Mouse (Mus musculus): ENCODE measurements around the gene Ceacam9. TPM values are rescaled to one million over a fixed set of nuclear protein-coding genes. Genes with fewer than 3 reads are reported as not detected.
"Not testable (repeated sequence)": the region's sequence is repeated elsewhere in the genome, so short reads cannot be mapped to it uniquely, and the experiment has no call there.

Ceacam9 gene
- polyA plus RNA-seq, 1 experiment: not detected

- peak in 1 of 2 experiments; percentile 34 for DNase-seq (ENCODE audit: low read depth in 1 of 2, low spot score in 2 of 2)
- H3K27ac ChIP-seq (ENCODE audit: insufficient read depth, low read length): no peak overlapping the region
- WGBS: 26% methylated on average over 2 of the region's 2 CpGs
These were observed 22.7 kb upstream of the Ceacam9 start for GRCm38 (mm10) chr7:16699042-16699441.

GRCm38 (mm10) chr7:16700583-16700982 is 21.1 kb upstream of the Ceacam9 start:
- H3K4me3 ChIP-seq (ENCODE audit: extremely low read depth, insufficient read depth, insufficient read length): no peak overlapping the region
- H3K4me1 ChIP-seq (ENCODE audit: control insufficient read depth, insufficient read depth, insufficient read length): no peaks in the 10 kb centered on the region
- 68% methylated on average over 5 of the region's 5 CpGs for WGBS
- no peaks in the 10 kb centered on the region for H3K27me3 ChIP-seq (ENCODE audit: control insufficient read depth, insufficient read depth, low read length)
- H3K27ac ChIP-seq (ENCODE audit: insufficient read depth, low read length): no peak overlapping the region
- H3K36me3 ChIP-seq (ENCODE audit: control insufficient read depth, insufficient read depth, low read length): no peaks in the 10 kb centered on the region
- DNase-seq (ENCODE audit: low read depth in 1 of 2, low spot score in 2 of 2): no peak
- TF ChIP-seq POLR2A (IDR thresholded peaks at IDR 0.05; ENCODE audit: low read depth, low read length) (no peak), CTCF (IDR thresholded peaks at IDR 0.05; ENCODE audit: extremely low read depth, insufficient read depth, insufficient read length, insufficient replicate concordance) (no peak)

More at GRCm38 (mm10) chr7:16699042-16699441, 22.7 kb upstream of the Ceacam9 start:
- TF ChIP-seq CTCF (IDR thresholded peaks at IDR 0.05; ENCODE audit: extremely low read depth, insufficient read depth, insufficient read length, insufficient replicate concordance): peak; percentile 52; the same call in 1 of the 2 replicates
- no peak for TF ChIP-seq POLR2A (IDR thresholded peaks at IDR 0.05; ENCODE audit: low read depth, low read length)
- no peak overlapping the region for H3K4me3 ChIP-seq (ENCODE audit: extremely low read depth, insufficient read depth, insufficient read length)
- H3K4me1 ChIP-seq (ENCODE audit: control insufficient read depth, insufficient read depth, insufficient read length): no peaks in the 10 kb centered on the region
- H3K36me3 ChIP-seq (ENCODE audit: control insufficient read depth, insufficient read depth, low read length): no peaks in the 10 kb centered on the region
- no peaks in the 10 kb centered on the region for H3K27me3 ChIP-seq (ENCODE audit: control insufficient read depth, insufficient read depth, low read length)

- WGBS: 36% methylated on average over 9 of the region's 9 CpGs
- no peak for DNase-seq (ENCODE audit: low read depth in 1 of 2, low spot score in 2 of 2)
These were observed 15.3 kb upstream of the Ceacam9 start for GRCm38 (mm10) chr7:16706385-16706784.

GRCm38 (mm10) chr7:16708244-16708643 is 13.5 kb upstream of the Ceacam9 start:
- Histone ChIP-seq H3K4me3 (ENCODE audit: extremely low read depth, insufficient read depth, insufficient read length) (no peak overlapping the region), H3K27me3 (ENCODE audit: control insufficient read depth, insufficient read depth, low read length) (no peaks in the 10 kb centered on the region), H3K27ac (ENCODE audit: insufficient read depth, low read length) (no peak overlapping the region), H3K36me3 (ENCODE audit: control insufficient read depth, insufficient read depth, low read length) (no peaks in the 10 kb centered on the region), H3K4me1 (ENCODE audit: control insufficient read depth, insufficient read depth, insufficient read length) (no peaks in the 10 kb centered on the region)
- TF ChIP-seq POLR2A (IDR thresholded peaks at IDR 0.05; ENCODE audit: low read depth, low read length) (no peak), CTCF (IDR thresholded peaks at IDR 0.05; ENCODE audit: extremely low read depth, insufficient read depth, insufficient read length, insufficient replicate concordance) (no peak)
- DNase-seq (ENCODE audit: low read depth in 1 of 2, low spot score in 2 of 2): no peak
- 78% methylated on average over 9 of the region's 9 CpGs for WGBS

More at GRCm38 (mm10) chr7:16706385-16706784, 15.3 kb upstream of the Ceacam9 start:
- no peaks in the 10 kb centered on the region for H3K36me3 ChIP-seq (ENCODE audit: control insufficient read depth, insufficient read depth, low read length)
- H3K4me1 ChIP-seq (ENCODE audit: control insufficient read depth, insufficient read depth, insufficient read length): no peaks in the 10 kb centered on the region
- no peak overlapping the region for H3K4me3 ChIP-seq (ENCODE audit: extremely low read depth, insufficient read depth, insufficient read length)
- TF ChIP-seq POLR2A (IDR thresholded peaks at IDR 0.05; ENCODE audit: low read depth, low read length): no peak
- TF ChIP-seq CTCF (IDR thresholded peaks at IDR 0.05; ENCODE audit: extremely low read depth, insufficient read depth, insufficient read length, insufficient replicate concordance): no peak
- H3K27me3 ChIP-seq (ENCODE audit: control insufficient read depth, insufficient read depth, low read length): no peaks in the 10 kb centered on the region
- no peak overlapping the region for H3K27ac ChIP-seq (ENCODE audit: insufficient read depth, low read length)

GRCm38 (mm10) chr7:16710604-16711003 is 11.1 kb upstream of the Ceacam9 start:
- no peak for TF ChIP-seq POLR2A (IDR thresholded peaks at IDR 0.05; ENCODE audit: low read depth, low read length)
- no peak for TF ChIP-seq CTCF (IDR thresholded peaks at IDR 0.05; ENCODE audit: extremely low read depth, insufficient read depth, insufficient read length, insufficient replicate concordance)
- Histone ChIP-seq H3K27me3 (ENCODE audit: control insufficient read depth, insufficient read depth, low read length) (no peaks in the 10 kb centered on the region), H3K4me3 (ENCODE audit: extremely low read depth, insufficient read depth, insufficient read length) (no peak overlapping the region), H3K36me3 (ENCODE audit: control insufficient read depth, insufficient read depth, low read length) (no peaks in the 10 kb centered on the region), H3K27ac (ENCODE audit: insufficient read depth, low read length) (no peak overlapping the region), H3K4me1 (ENCODE audit: control insufficient read depth, insufficient read depth, insufficient read length) (no peaks in the 10 kb centered on the region)
- no peak for DNase-seq (ENCODE audit: low read depth in 1 of 2, low spot score in 2 of 2)
- WGBS: 71% methylated on average over 5 of the region's 5 CpGs

GRCm38 (mm10) chr7:16712633-16713415 is 8.9 kb upstream of the Ceacam9 start:
- no peaks in the 10 kb centered on the region for H3K27me3 ChIP-seq (ENCODE audit: control insufficient read depth, insufficient read depth, low read length)
- no peaks in the 10 kb centered on the region for H3K36me3 ChIP-seq (ENCODE audit: control insufficient read depth, insufficient read depth, low read length)
- H3K27ac ChIP-seq (ENCODE audit: insufficient read depth, low read length): no peak overlapping the region
- 80% methylated on average over 13 of the region's 13 CpGs for WGBS
- no peak for DNase-seq (ENCODE audit: low read depth in 1 of 2, low spot score in 2 of 2)
- peaks cover 4% of the 10 kb centered on the region; the same call in 1 of the 2 replicates for H3K4me1 ChIP-seq (ENCODE audit: control insufficient read depth, insufficient read depth, insufficient read length)
- no peak overlapping the region for H3K4me3 ChIP-seq (ENCODE audit: extremely low read depth, insufficient read depth, insufficient read length)
- TF ChIP-seq POLR2A (IDR thresholded peaks at IDR 0.05; ENCODE audit: low read depth, low read length) (no peak), CTCF (IDR thresholded peaks at IDR 0.05; ENCODE audit: extremely low read depth, insufficient read depth, insufficient read length, insufficient replicate concordance) (no peak)

GRCm38 (mm10) chr7:16716456-16717152 is 5.1 kb upstream of the Ceacam9 start:
- H3K27ac ChIP-seq (ENCODE audit: insufficient read depth, low read length): 0 out of 2 replicates have a peak overlapping the region, but pooled peaks have one; percentile 3
- WGBS: 37% methylated on average over 8 of the region's 8 CpGs
- H3K4me1 ChIP-seq (ENCODE audit: control insufficient read depth, insufficient read depth, insufficient read length); H3K27me3 ChIP-seq (ENCODE audit: control insufficient read depth, insufficient read depth, low read length); H3K4me3 ChIP-seq (ENCODE audit: extremely low read depth, insufficient read depth, insufficient read length); DNase-seq (ENCODE audit: low read depth in 1 of 2, low spot score in 2 of 2); H3K36me3 ChIP-seq (ENCODE audit: control insufficient read depth, insufficient read depth, low read length): not testable (repeated sequence)

- 85% methylated on average over 3 of the region's 3 CpGs for WGBS
- DNase-seq (ENCODE audit: low read depth in 1 of 2, low spot score in 2 of 2); H3K4me3 ChIP-seq (ENCODE audit: extremely low read depth, insufficient read depth, insufficient read length): not testable (repeated sequence)
These were observed 761 bp downstream of the Ceacam9 start for GRCm38 (mm10) chr7:16722490-16722889.

More at GRCm38 (mm10) chr7:16722490-16722889, 761 bp downstream of the Ceacam9 start:
- H3K4me1 ChIP-seq (ENCODE audit: control insufficient read depth, insufficient read depth, insufficient read length); H3K27ac ChIP-seq (ENCODE audit: insufficient read depth, low read length); H3K27me3 ChIP-seq (ENCODE audit: control insufficient read depth, insufficient read depth, low read length); H3K36me3 ChIP-seq (ENCODE audit: control insufficient read depth, insufficient read depth, low read length): not testable (repeated sequence)
